Mouse (Mus musculus) heart, adult 2 months (tissue): ENCODE results near the gene Gba.

ENCODE experiments used
- CTCF ChIP-seq: fragments of 200-600 bp; IDR thresholded peaks from 2 replicates; pipeline ENCODE4 v1.8.1; 2022; ENCODE audit warnings: antibody characterized with exemption, mild to moderate bottlenecking, moderate library complexity
- EP300 ChIP-seq: fragments of 200-500 bp; IDR thresholded peaks from 2 replicates; pipeline ENCODE4 v1.6.1; 2011; ENCODE audit warnings: low read depth, low read length, control low read depth; ENCODE audit not compliant: insufficient read depth
- POLR2A ChIP-seq: fragments of 200-500 bp; IDR thresholded peaks from 2 replicates; pipeline ENCODE4 v1.6.1; 2011; ENCODE audit warnings: mild to moderate bottlenecking, low read depth, low read length, control low read depth; ENCODE audit not compliant: insufficient read depth

GRCm38 (mm10) chr3:89231772-89232275, 29.1 kb downstream of the Gba start:
- no peak for TF ChIP-seq CTCF
- no peak for TF ChIP-seq POLR2A
- no peak for TF ChIP-seq EP300
